Mouse (Mus musculus) neural tube, postnatal 0 days (tissue): Measurements from ENCODE around the gene Cdh19. TPM values are rescaled to one million over a fixed set of nuclear protein-coding genes. Genes with fewer than 3 reads are reported as not detected.

Experiments
- polyA plus RNA-seq: library from polyadenylated mRNA; unstranded; fragments of >200 nt; fragmentation: Nextera tagmentation; extraction: Ambion mirVana; gene quantifications from 2 replicates; pipeline ENCODE4 v1.2.1, GENCODE M21; 2015

Cdh19 gene
- polyA plus RNA-seq, result 1.0 and 1.6 TPM in 2 replicates

GRCm38 (mm10) chr1:110977484-110977883 lies at the start of gene Cdh19:
Cdh19 (minus strand) TSS chr1:110977584.

